Mouse (Mus musculus): ENCODE data around the gene Msrb3. TPM values are rescaled to one million over a fixed set of nuclear protein-coding genes. Genes with fewer than 3 reads are reported as not detected.

Gene Msrb3
- polyA plus RNA-seq, 1 experiment from 2014 or later, result 11.6 TPM

DNA sequence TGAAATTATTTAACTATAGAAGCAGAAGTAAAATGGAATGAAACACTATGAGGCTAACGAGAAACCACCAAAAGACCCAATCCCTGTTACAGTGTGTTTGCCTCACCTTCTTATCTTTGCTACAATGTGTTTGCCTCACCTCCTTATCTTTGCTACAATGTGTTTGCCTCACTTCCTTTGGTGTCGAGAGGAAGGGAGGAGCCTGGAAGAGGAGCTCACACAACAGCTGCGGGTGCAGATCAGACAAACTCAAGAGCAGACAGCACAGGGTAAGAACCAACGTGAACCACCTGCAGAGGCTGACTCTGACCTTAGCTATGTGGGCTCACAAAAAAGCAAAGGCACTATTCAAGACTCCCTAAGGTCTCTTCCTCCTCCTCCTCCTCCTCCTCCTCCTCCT lies 123.5 kb downstream of the Msrb3 start:
- 0 out of 2 replicates have a peak, but pooled peaks cover 6% of the 10 kb centered on the region for H3K9me3 ChIP-seq (ENCODE audit: low read length)
- H3K36me3 ChIP-seq (ENCODE audit: insufficient read depth, low read length), result peaks cover 3% of the 10 kb centered on the region; the same call in 1 of the 2 replicates
- H3K4me1 ChIP-seq (ENCODE audit: insufficient read depth, low read length), result no peaks in the 10 kb centered on the region
- H3K4me2 ChIP-seq (replicated peaks; ENCODE audit: low read depth, low read length), result no peak overlapping the region
- no peak overlapping the region for H3K9ac ChIP-seq (replicated peaks; ENCODE audit: low read length)
- no peak overlapping the region for H3K4me3 ChIP-seq (ENCODE audit: low read length)
- 89% methylated on average over 4 of the region's 4 CpGs for WGBS
- no peak overlapping the region for H3K27ac ChIP-seq (ENCODE audit: low read length)
- no peak for ATAC-seq (ENCODE audit: low FRiP score, low TSS enrichment)
- no peaks in the 10 kb centered on the region for H3K27me3 ChIP-seq (ENCODE audit: insufficient read depth, low read length)

GRCm38 (mm10) chr10:120767418-120767817 lies 131.5 kb downstream of the Msrb3 start:
- Histone ChIP-seq H3K36me3 (ENCODE audit: insufficient read depth, low read length) (no peaks in the 10 kb centered on the region; the same call in 1 of the 2 replicates), H3K9me3 (ENCODE audit: low read length) (peaks cover 3% of the 10 kb centered on the region; the same call in 1 of the 2 replicates), H3K4me2 (replicated peaks; ENCODE audit: low read depth, low read length) (no peak overlapping the region), H3K4me1 (ENCODE audit: insufficient read depth, low read length) (peaks cover 17% of the 10 kb centered on the region), H3K9ac (replicated peaks; ENCODE audit: low read length) (no peak overlapping the region), H3K4me3 (ENCODE audit: low read length) (no peak overlapping the region), H3K27me3 (ENCODE audit: insufficient read depth, low read length) (no peaks in the 10 kb centered on the region), H3K27ac (ENCODE audit: low read length) (no peak overlapping the region)
- no peak for ATAC-seq (ENCODE audit: low FRiP score, low TSS enrichment)
- 80% methylated on average over 3 of the region's 3 CpGs for WGBS

GRCm38 (mm10) chr10:120765398-120765797 lies 133.5 kb downstream of the Msrb3 start:
- Histone ChIP-seq H3K27ac (ENCODE audit: low read length) (no peak overlapping the region), H3K27me3 (ENCODE audit: insufficient read depth, low read length) (no peaks in the 10 kb centered on the region), H3K4me3 (ENCODE audit: low read length) (no peak overlapping the region), H3K9ac (replicated peaks; ENCODE audit: low read length) (no peak overlapping the region), H3K9me3 (ENCODE audit: low read length) (peaks cover 3% of the 10 kb centered on the region; the same call in 1 of the 2 replicates), H3K4me2 (replicated peaks; ENCODE audit: low read depth, low read length) (no peak overlapping the region), H3K4me1 (ENCODE audit: insufficient read depth, low read length) (peaks cover 17% of the 10 kb centered on the region), H3K36me3 (ENCODE audit: insufficient read depth, low read length) (no peaks in the 10 kb centered on the region; the same call in 1 of the 2 replicates)
- 86% methylated on average over 11 of the region's 11 CpGs for WGBS
- no peak for ATAC-seq (ENCODE audit: low FRiP score, low TSS enrichment)

DNA sequence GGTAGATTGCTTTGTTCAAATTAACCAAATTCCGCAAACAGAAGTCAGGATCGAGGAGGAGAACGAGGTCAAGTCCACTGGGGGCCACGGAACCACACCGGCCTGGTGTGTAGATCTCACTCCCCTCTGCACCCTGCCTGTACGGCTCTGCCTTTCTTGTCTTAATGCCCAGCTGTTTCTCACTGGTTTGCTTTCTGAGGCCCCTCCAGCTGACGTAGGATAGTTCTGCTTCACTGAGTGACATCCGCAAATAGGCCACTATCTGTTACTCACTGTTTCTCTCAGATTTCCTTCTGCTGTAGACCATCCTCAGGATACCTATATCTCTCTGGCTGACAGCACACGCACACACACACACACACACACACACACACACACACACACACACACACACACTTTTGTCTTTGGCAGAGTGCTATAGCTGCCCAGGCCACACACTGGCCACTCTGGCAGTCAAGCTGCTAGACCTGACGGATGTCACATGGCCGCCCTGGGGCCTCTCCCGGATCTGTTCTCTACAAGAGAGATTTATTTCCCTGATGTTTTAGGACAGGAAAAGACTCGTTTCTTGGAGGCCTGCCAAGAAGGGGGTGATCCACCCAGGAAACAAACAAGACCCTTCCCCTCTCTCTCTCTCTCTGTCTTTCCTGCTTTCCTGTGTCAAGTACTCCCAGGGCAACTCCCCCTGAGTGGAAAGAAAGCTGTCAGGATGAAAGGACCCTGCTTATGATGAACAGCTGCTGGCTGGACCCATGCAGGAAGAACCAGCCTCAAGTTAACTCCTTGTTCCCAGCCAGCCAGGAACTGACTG lies 135.0 kb downstream of the Msrb3 start:
- ATAC-seq (ENCODE audit: low FRiP score, low TSS enrichment), result peak; percentile 98
- peak overlapping the region; percentile 28; the same call in 1 of the 2 replicates for H3K4me2 ChIP-seq (replicated peaks; ENCODE audit: low read depth, low read length)

DNA sequence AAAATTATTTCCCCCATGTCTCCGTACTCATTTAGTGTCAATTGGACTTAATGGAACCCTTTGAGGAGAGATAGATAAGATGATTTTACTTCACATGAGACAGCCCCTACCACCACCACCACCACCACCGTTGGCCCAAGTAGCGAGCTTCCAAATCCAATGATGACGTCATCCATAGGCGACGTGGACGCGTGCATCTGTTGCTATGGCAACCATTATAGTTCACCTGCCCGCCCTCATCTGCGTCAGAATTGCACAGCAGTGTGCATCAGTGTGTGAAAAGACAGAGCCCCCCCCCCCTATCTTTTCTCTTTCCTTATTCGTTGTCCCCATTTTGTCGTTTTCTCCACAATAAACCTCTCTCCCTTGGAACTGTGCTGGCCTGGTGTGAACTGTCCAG lies 135.9 kb downstream of the Msrb3 start:
- Histone ChIP-seq H3K27me3 (ENCODE audit: insufficient read depth, low read length) (no peaks in the 10 kb centered on the region), H3K27ac (ENCODE audit: low read length) (peak overlapping the region; percentile 85), H3K4me3 (ENCODE audit: low read length) (no peak overlapping the region), H3K36me3 (ENCODE audit: insufficient read depth, low read length) (no peaks in the 10 kb centered on the region; the same call in 1 of the 2 replicates), H3K9ac (replicated peaks; ENCODE audit: low read length) (no peak overlapping the region), H3K4me1 (ENCODE audit: insufficient read depth, low read length) (peaks cover 17% of the 10 kb centered on the region), H3K9me3 (ENCODE audit: low read length) (peaks cover 3% of the 10 kb centered on the region; the same call in 1 of the 2 replicates), H3K4me2 (replicated peaks; ENCODE audit: low read depth, low read length) (no peak overlapping the region)
- no peak for ATAC-seq (ENCODE audit: low FRiP score, low TSS enrichment)
- WGBS, result 91% methylated on average over 12 of the region's 12 CpGs

More for the DNA sequence above, 135.0 kb downstream of the Msrb3 start:
- peak overlapping the region; percentile 85 for H3K27ac ChIP-seq (ENCODE audit: low read length)
- no peaks in the 10 kb centered on the region for H3K27me3 ChIP-seq (ENCODE audit: insufficient read depth, low read length)
- H3K9ac ChIP-seq (replicated peaks; ENCODE audit: low read length), result peak overlapping the region; percentile 47
- no peak overlapping the region for H3K4me3 ChIP-seq (ENCODE audit: low read length)
- H3K9me3 ChIP-seq (ENCODE audit: low read length), result peaks cover 3% of the 10 kb centered on the region; the same call in 1 of the 2 replicates
- no peaks in the 10 kb centered on the region; the same call in 1 of the 2 replicates for H3K36me3 ChIP-seq (ENCODE audit: insufficient read depth, low read length)
- 12% methylated on average over 13 of the region's 13 CpGs for WGBS
- H3K4me1 ChIP-seq (ENCODE audit: insufficient read depth, low read length), result peaks cover 17% of the 10 kb centered on the region

- Histone ChIP-seq H3K9ac (replicated peaks; ENCODE audit: low read length) (no peak overlapping the region), H3K4me3 (ENCODE audit: low read length) (no peak overlapping the region), H3K27me3 (ENCODE audit: insufficient read depth, low read length) (no peaks in the 10 kb centered on the region), H3K27ac (ENCODE audit: low read length) (no peak overlapping the region), H3K9me3 (ENCODE audit: low read length) (peaks cover 5% of the 10 kb centered on the region; the same call in 1 of the 2 replicates), H3K4me1 (ENCODE audit: insufficient read depth, low read length) (peaks cover 17% of the 10 kb centered on the region), H3K36me3 (ENCODE audit: insufficient read depth, low read length) (no peaks in the 10 kb centered on the region; the same call in 1 of the 2 replicates), H3K4me2 (replicated peaks; ENCODE audit: low read depth, low read length) (no peak overlapping the region)
- no peak for ATAC-seq (ENCODE audit: low FRiP score, low TSS enrichment)
- WGBS, result 89% methylated on average over 12 of the region's 12 CpGs
These were observed 138.2 kb downstream of the Msrb3 start for GRCm38 (mm10) chr10:120760679-120761078.

DNA sequence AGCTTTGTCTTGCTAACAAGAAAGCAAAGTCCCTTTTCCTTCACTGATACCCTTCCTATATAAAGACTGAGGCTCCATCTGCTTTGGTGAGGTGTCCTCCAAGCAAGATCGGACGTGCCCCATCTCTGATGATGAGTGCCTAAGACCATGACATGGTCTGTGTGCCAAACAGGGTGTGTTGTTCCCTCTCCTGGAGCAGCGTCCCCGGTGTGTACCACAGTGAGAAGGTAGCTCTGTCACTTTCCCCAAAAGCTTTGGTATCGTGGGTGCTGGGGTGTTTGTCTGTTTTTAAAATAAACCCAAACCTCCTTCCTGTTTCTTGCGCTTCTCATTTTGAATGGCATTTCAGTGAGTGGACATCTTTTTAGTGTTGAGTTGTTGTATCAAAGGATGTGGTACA lies 139.0 kb downstream of the Msrb3 start:
- Histone ChIP-seq H3K4me3 (ENCODE audit: low read length) (no peak overlapping the region), H3K9ac (replicated peaks; ENCODE audit: low read length) (no peak overlapping the region), H3K27ac (ENCODE audit: low read length) (no peak overlapping the region), H3K27me3 (ENCODE audit: insufficient read depth, low read length) (no peaks in the 10 kb centered on the region), H3K4me1 (ENCODE audit: insufficient read depth, low read length) (peaks cover 17% of the 10 kb centered on the region), H3K36me3 (ENCODE audit: insufficient read depth, low read length) (no peaks in the 10 kb centered on the region), H3K9me3 (ENCODE audit: low read length) (peaks cover 2% of the 10 kb centered on the region; the same call in 1 of the 2 replicates), H3K4me2 (replicated peaks; ENCODE audit: low read depth, low read length) (no peak overlapping the region)
- WGBS, result 92% methylated on average over 6 of the region's 6 CpGs
- no peak for ATAC-seq (ENCODE audit: low FRiP score, low TSS enrichment)

GRCm38 (mm10) chr10:120752454-120752853 lies 146.4 kb downstream of the Msrb3 start:
- Histone ChIP-seq H3K27ac (ENCODE audit: low read length) (no peak overlapping the region), H3K9me3 (ENCODE audit: low read length) (peaks cover 2% of the 10 kb centered on the region; the same call in 1 of the 2 replicates), H3K4me1 (ENCODE audit: insufficient read depth, low read length) (peaks cover 6% of the 10 kb centered on the region; the same call in 1 of the 2 replicates), H3K27me3 (ENCODE audit: insufficient read depth, low read length) (no peaks in the 10 kb centered on the region), H3K4me2 (replicated peaks; ENCODE audit: low read depth, low read length) (no peak overlapping the region), H3K36me3 (ENCODE audit: insufficient read depth, low read length) (no peaks in the 10 kb centered on the region), H3K4me3 (ENCODE audit: low read length) (no peak overlapping the region), H3K9ac (replicated peaks; ENCODE audit: low read length) (no peak overlapping the region)
- ATAC-seq (ENCODE audit: low FRiP score, low TSS enrichment), result no peak
- WGBS, result 91% methylated on average over 5 of the region's 5 CpGs

GRCm38 (mm10) chr10:120751821-120752261 lies 147.1 kb downstream of the Msrb3 start:
- Histone ChIP-seq H3K4me3 (ENCODE audit: low read length) (no peak overlapping the region), H3K9ac (replicated peaks; ENCODE audit: low read length) (no peak overlapping the region), H3K27ac (ENCODE audit: low read length) (peak overlapping the region; percentile 43; the same call in 1 of the 2 replicates), H3K4me1 (ENCODE audit: insufficient read depth, low read length) (peaks cover 6% of the 10 kb centered on the region; the same call in 1 of the 2 replicates), H3K4me2 (replicated peaks; ENCODE audit: low read depth, low read length) (no peak overlapping the region), H3K27me3 (ENCODE audit: insufficient read depth, low read length) (no peaks in the 10 kb centered on the region), H3K36me3 (ENCODE audit: insufficient read depth, low read length) (no peaks in the 10 kb centered on the region), H3K9me3 (ENCODE audit: low read length) (peaks cover 2% of the 10 kb centered on the region; the same call in 1 of the 2 replicates)
- ATAC-seq (ENCODE audit: low FRiP score, low TSS enrichment), result no peak
- 71% methylated on average over 11 of the region's 11 CpGs for WGBS

Measured in kidney, embryonic 16.5 days (tissue).